ENCODE assay signal across 23 mouse cellular contexts in the genomic region with DNA sequence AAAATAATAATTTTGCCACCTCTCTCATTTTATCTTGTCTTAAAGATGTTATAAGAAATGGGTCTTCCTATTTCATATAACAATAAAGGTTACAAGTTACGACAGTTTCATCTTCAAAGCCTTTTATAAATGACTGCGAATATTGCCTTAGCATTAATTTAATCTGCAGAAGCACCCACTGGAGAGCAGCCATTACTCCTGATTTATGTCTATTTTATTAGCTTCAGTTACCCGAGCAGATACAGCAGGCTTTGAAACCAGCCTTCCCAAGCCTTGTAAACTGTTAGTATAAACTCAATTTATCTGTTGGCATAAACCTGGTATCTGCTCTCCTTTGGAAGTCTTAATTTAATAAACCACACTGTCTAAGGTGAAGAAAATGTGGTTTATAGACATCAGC.
"Had no signal": no experiment of that assay in that cellular context is flagged by ENCODE, and none has a peak within 500 bp of the region (broad histone marks: within the 10 kb centered on the region; RNA-seq: fewer than 3 reads in every experiment).

No protein-coding gene starts in this region.

- H3K4me2 ChIP-seq: liver, embryonic 11.5 days; liver, embryonic 13.5 days; liver, embryonic 15.5 days; lung, embryonic 15.5 days; midbrain, embryonic 12.5 days; midbrain, embryonic 15.5 days had no signal

- H3K9ac ChIP-seq: liver, embryonic 13.5 days; liver, embryonic 15.5 days; liver, postnatal 0 days; lung, embryonic 15.5 days; midbrain, embryonic 12.5 days; midbrain, embryonic 15.5 days had no signal

- H3K36me3 ChIP-seq: liver, embryonic 13.5 days; liver, embryonic 15.5 days; lung, embryonic 15.5 days; midbrain, embryonic 10.5 days; midbrain, embryonic 12.5 days; midbrain, embryonic 15.5 days had no signal

- DNase-seq: liver, embryonic 13.5 days; liver, postnatal 0 days; lung, adult 2 months; lung, postnatal 14 days; lung, postnatal 36 days; retina, postnatal 1 day; right cerebral cortex, adult 18-20 months; right cerebral cortex, postnatal 25 days; right cerebral cortex, postnatal 4 days; spleen, adult 18-20 months; thymus, adult 18-20 months; thymus, postnatal 14 days; thymus, postnatal 36 days had no signal

- H3K9me3 ChIP-seq: liver, embryonic 13.5 days; liver, embryonic 15.5 days; lung, embryonic 15.5 days; megakaryocyte, embryonic 14.5 days; midbrain, embryonic 10.5 days; midbrain, embryonic 12.5 days; midbrain, embryonic 15.5 days had no signal

- H3K27ac ChIP-seq: liver, embryonic 13.5 days; liver, embryonic 15.5 days; lung, embryonic 15.5 days; macrophage; midbrain, embryonic 10.5 days; midbrain, embryonic 12.5 days; midbrain, embryonic 15.5 days had no signal

- ATAC-seq: liver, postnatal 0 days; lung, postnatal 0 days; midbrain, embryonic 15.5 days had no signal

- H3K4me1 ChIP-seq: liver, embryonic 13.5 days; liver, embryonic 15.5 days; lung, embryonic 15.5 days; megakaryocyte, embryonic 14.5 days; midbrain, embryonic 10.5 days; midbrain, embryonic 12.5 days; midbrain, embryonic 15.5 days had no signal

- H3K4me3 ChIP-seq: liver, embryonic 13.5 days; liver, embryonic 15.5 days; lung, embryonic 15.5 days; megakaryocyte, embryonic 14.5 days; midbrain, embryonic 10.5 days; midbrain, embryonic 12.5 days; midbrain, embryonic 15.5 days; myocyte had no signal

- H3K27me3 ChIP-seq: liver, embryonic 13.5 days; liver, embryonic 15.5 days; lung, embryonic 15.5 days; megakaryocyte, embryonic 14.5 days; midbrain, embryonic 12.5 days; midbrain, embryonic 15.5 days had no signal
